Mouse (Mus musculus) bone marrow, adult 2 months (tissue): ENCODE results near the gene Zfp106. TPM values are rescaled to one million over a fixed set of nuclear protein-coding genes. Genes with fewer than 3 reads are reported as not detected.
"Not testable (repeated sequence)": the region's sequence is repeated elsewhere in the genome, so short reads cannot be mapped to it uniquely, and the experiment has no call there.

Source experiments
- H3K27ac ChIP-seq: fragments of 200-500 bp; 2 replicates; pipeline ENCODE4 v1.5.1; 2012; ENCODE audit warnings: low read depth, mild to moderate bottlenecking, control low read depth, inconsistent platforms, low read length; ENCODE audit not compliant: control insufficient read depth, poor library complexity, insufficient read depth
- H3K4me1 ChIP-seq: fragments of 200-500 bp; 2 replicates; pipeline ENCODE4 v1.6.1; 2011; ENCODE audit warnings: low read length; ENCODE audit not compliant: control insufficient read depth, insufficient read depth
- H3K4me3 ChIP-seq: fragments of 200-500 bp; replicated peaks from 2 replicates; pipeline ENCODE3; 2011; ENCODE audit warnings: mild to moderate bottlenecking, low read depth, low read length, control low read depth; ENCODE audit not compliant: control insufficient read depth
- CTCF ChIP-seq: fragments of 200-500 bp; IDR thresholded peaks from 2 replicates; pipeline ENCODE4 v1.5.1; 2011; ENCODE audit warnings: low read length, control low read depth; ENCODE audit not compliant: control insufficient read depth, insufficient read depth
- POLR2A ChIP-seq: fragments of 200-500 bp; IDR thresholded peaks from 2 replicates; pipeline ENCODE4 v1.6.1; 2011; ENCODE audit warnings: low read depth, mild to moderate bottlenecking, control low read depth, low read length, borderline replicate concordance; ENCODE audit not compliant: control insufficient read depth
- WGBS: fragments of 180-500 bp; shearing (Covaris S2); methylation state at CpG from one replicate; pipeline ENCODE4 v1.1.7; 2018; 5-methylcytosine and 5-hydroxymethylcytosine counted together
- polyA plus RNA-seq: library from polyadenylated mRNA; stranded (reverse); fragments of >200 nt; gene quantifications from 2 replicates; pipeline ENCODE4 v1.2.4, GENCODE M21; 2011; ENCODE audit warnings: low replicate concordance; ENCODE audit not compliant: missing spikeins, insufficient read depth, insufficient read length

Zfp106 gene
- polyA plus RNA-seq, 1 experiment, result 27.3 TPM

GRCm38 (mm10) chr2:120578286-120578685 is 14.6 kb upstream of the Zfp106 start:
- Histone ChIP-seq H3K27ac (peak overlapping the region; percentile 61; the same call in 1 of the 2 replicates), H3K4me3 (no peak overlapping the region), H3K4me1 (no peaks in the 10 kb centered on the region; the same call in 1 of the 2 replicates)
- WGBS, result 7% methylated on average over 5 of the region's 5 CpGs
- TF ChIP-seq CTCF (no peak), POLR2A (no peak)

GRCm38 (mm10) chr2:120577799-120578198 is 14.2 kb upstream of the Zfp106 start:
- Histone ChIP-seq H3K4me3 (no peak overlapping the region), H3K4me1 (no peaks in the 10 kb centered on the region; the same call in 1 of the 2 replicates), H3K27ac (peak overlapping the region; percentile 61; the same call in 1 of the 2 replicates)
- TF ChIP-seq CTCF (no peak), POLR2A (no peak)
- 51% methylated on average over 4 of the region's 4 CpGs for WGBS

- TF ChIP-seq CTCF (no peak), POLR2A (no peak)
- 46% methylated on average over 2 of the region's 2 CpGs for WGBS
- no peak overlapping the region for H3K4me3 ChIP-seq
- no peak overlapping the region for H3K27ac ChIP-seq
- peaks cover 2% of the 10 kb centered on the region; the same call in 1 of the 2 replicates for H3K4me1 ChIP-seq
Measured at GRCm38 (mm10) chr2:120575978-120576377, 12.3 kb upstream of the Zfp106 start.

GRCm38 (mm10) chr2:120575121-120575520 is 11.5 kb upstream of the Zfp106 start:
- Histone ChIP-seq H3K4me3 (no peak overlapping the region), H3K27ac (no peak overlapping the region), H3K4me1 (peaks cover 2% of the 10 kb centered on the region; the same call in 1 of the 2 replicates)
- TF ChIP-seq POLR2A (no peak), CTCF (no peak)
- 53% methylated on average over 3 of the region's 3 CpGs for WGBS

GRCm38 (mm10) chr2:120572161-120572560 is 8.5 kb upstream of the Zfp106 start:
- not testable (repeated sequence) for H3K4me1 ChIP-seq, H3K27ac ChIP-seq, H3K4me3 ChIP-seq
- WGBS, result 52% methylated on average over 3 of the region's 3 CpGs

GRCm38 (mm10) chr2:120571081-120571480 is 7.4 kb upstream of the Zfp106 start:
- no peak overlapping the region for H3K4me3 ChIP-seq
- WGBS, result 85% methylated on average over 3 of the region's 3 CpGs
- no peak for TF ChIP-seq POLR2A
- TF ChIP-seq CTCF, result no peak
- peaks cover 2% of the 10 kb centered on the region; the same call in 1 of the 2 replicates for H3K4me1 ChIP-seq
- no peak overlapping the region for H3K27ac ChIP-seq

- peaks cover 2% of the 10 kb centered on the region; the same call in 1 of the 2 replicates for H3K4me1 ChIP-seq
Measured at GRCm38 (mm10) chr2:120567798-120568320, 4.2 kb upstream of the Zfp106 start.

GRCm38 (mm10) chr2:120566886-120567797 is 3.5 kb upstream of the Zfp106 start, which contains the start of gene Snap23:
Gene Snap23 (plus strand): TSS chr2:120567671.
- Histone ChIP-seq H3K27ac (peak within 1 kb of the TSS; percentile 95), H3K4me1 (peaks cover 2% of the 10 kb centered on the region; the same call in 1 of the 2 replicates), H3K4me3 (peak within 1 kb of the TSS; percentile 99)
- TF ChIP-seq POLR2A (peak; percentile 67; the same call in 1 of the 2 replicates), CTCF (no peak)
- WGBS, result 2% methylated on average over 42 of the region's 42 CpGs

More at GRCm38 (mm10) chr2:120567798-120568320, 4.2 kb upstream of the Zfp106 start:
- H3K27ac ChIP-seq, result peak overlapping the region; percentile 95
- H3K4me3 ChIP-seq, result peak overlapping the region; percentile 99
- WGBS, result under 1% methylated on average over 22 of the region's 22 CpGs
- TF ChIP-seq POLR2A (no peak), CTCF (no peak)
